Mouse (Mus musculus): ENCODE measurements at regions not wholly inside any gene's neighbourhood (a gene's known extent, or its start where the extent isn't known, plus 50 kb on each side); places are given as distances from the start of the nearest gene placed in this dataset.

DNA sequence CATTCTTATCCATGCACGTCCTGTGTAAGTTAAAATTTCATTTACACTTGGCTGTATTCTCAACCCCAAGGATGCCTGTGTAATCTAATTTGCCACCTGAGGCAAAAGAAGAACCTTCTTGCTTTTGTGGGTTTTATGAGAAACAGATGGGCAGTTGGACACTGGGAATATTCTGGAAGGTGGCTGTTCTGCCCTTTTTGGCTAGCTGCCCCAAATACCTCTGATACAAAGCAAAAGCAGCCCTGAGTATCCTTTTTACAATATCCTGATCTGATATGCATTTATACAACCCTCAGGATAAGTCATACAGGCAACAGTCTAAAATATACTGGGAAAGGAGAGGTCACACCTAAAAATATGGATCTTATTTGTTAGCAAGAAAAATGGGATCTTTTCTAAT lies 75.9 kb downstream of the Icos start:
- TF ChIP-seq CTCF (IDR thresholded peaks at IDR 0.05) (no peak), EP300 (IDR thresholded peaks at IDR 0.05) (no peak)

All from lung, postnatal 0 days (tissue).